Mouse (Mus musculus): ENCODE measurements around the gene Adat3. TPM values are rescaled to one million over a fixed set of nuclear protein-coding genes. Genes with fewer than 3 reads are reported as not detected.

The Adat3 gene
- total RNA-seq, 2 experiments from 2014 or later: 3.9 to 5.1 TPM

DNA sequence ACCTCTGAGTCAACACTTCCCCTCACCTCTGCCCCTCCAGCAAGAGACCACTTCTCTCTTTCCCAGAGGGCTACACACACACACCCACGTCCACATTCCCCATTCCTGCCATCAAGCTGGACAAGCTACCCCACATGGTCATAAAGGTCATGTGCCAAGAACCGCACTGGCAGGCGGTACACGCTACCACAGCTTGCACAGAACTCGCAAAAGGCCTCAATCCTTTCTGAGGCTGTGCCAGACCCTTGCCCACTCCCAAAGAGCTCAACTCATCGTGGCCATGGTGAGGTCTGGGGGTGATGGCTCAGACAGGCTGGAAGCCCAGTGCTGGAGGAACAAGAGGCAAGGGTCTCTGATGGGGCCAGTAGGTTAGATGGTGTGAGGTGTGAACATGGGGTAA is 52.2 kb downstream of the Adat3 start:
- no peak for DNase-seq

DNA sequence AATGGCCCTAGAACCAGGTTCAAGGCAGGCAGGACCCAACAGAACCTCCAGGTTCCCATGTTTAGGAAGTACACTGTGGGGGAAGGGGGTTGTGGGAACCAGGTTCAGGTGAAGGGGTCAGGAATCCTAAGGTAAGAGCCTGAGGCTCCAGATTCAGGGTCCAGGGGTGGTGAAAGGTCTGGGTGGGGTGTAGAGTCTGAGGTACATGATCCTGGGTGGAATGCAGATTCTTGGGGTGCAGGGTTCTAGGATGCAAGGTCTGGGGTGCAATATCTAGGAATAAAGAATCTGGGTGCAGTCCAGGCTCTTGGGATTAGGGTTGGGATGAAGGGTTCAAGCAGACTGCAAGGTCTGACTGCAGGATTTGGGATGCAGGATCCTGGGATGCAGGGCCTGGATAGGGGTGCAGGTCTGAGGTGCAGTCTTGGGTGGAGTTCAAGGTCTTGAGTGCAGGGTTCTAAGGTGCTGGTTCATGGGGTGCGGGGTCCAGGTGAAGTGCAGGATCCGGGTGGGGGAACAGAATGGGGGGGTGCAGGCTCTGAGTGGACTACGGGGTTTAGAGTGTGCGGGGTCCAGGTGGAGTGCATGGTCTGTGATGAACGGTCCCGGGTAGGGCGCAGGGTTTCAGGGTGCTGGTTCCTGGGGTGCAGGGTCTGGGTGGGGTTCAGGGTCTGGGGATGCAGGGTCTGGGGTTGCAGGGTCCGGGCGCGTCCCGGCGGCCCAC is 52.9 kb downstream of the Adat3 start:
- DNase-seq: no peak

DNA sequence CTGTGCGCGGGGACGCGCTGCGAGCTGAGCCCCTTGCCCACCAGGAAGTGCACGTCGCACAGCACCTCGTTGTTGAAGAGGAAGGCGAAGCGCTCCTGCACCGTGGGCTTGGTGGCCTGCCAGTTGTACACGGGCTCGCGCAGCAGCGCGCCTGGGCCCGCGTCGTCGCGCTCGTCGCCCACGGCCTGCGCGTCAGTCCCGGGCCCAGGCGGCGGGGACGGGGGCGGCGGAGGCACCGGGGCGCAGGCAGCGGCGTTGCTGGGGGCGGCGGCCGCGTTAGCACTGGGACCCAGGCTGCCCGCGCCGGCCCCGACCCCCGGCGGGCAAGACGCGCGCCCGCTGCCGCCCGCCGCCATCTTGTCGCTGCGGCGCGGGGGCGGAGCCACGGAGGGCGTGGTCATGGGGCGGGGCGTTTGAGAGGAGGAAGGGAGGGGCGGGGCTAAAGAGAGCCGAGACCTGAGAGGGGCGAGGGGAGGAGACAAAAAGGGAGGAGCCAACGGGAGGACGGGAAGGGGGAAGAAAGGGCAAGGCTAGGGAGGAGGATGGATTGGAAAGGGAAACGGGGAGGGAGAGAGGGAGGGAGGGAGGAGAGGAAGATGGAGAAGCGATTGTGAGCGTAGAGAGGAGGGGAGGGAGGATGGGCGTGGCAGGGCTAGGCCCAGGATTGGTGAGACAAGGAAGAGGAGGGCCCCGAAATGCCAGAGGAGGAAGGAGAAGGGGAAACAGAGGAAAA is 53.6 kb downstream of the Adat3 start:
- DNase-seq: peak; percentile 99

DNA sequence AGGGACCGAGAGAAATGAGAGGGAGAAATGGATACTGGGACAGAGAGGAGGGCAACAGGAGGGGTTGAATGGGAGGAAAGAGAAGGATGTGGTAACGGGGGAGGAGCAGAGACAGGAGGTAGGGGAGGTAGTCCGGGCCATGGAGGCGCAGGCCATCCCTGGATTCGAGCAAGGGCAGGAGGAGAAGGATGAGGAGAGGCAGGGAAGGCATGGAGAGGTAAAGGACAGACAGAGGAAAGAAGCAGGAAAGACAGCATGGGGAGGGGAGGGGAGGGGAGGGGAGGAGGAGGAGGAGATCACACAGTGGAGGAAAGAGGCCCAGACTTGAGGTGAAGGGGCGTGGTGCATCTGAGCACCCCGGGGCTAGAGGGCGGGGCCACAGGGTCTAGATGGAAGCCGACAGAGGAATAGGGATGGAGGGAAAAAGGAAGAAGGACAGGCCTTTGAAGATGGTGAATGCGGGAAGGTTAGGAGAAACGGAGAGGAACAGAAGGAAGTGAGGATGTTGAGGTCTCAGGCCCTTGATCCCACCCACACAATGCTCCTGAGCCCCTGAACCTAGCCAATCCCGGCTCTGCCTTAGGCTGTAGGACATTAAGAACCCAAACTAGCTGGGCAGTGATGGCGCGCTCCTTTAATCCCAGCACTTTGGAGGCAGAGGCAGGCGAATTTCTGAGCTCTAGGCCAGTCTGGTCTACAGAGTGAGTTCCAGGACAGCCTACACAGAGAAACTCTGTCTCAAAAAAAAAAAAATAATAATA is 54.4 kb downstream of the Adat3 start, which contains the start of gene Btbd2:
Gene Btbd2 (minus strand): TSS at position 209 of the 761 bp plus-strand sequence.
- DNase-seq: no peak

Small RNAs within 50 kb of the gene (microRNA-seq; reads per million reads assigned to microRNA genes)
- 4.6 reads per million, percentile 3 among the genes with 10 or more reads in this experiment for gene Mir6912

Other genes with a start within 250 kb of the Adat3 start
- gene Plk5, start 246.4 kb upstream of the Adat3 start, total RNA-seq (2021): under 1 TPM in 1 of 2 experiments, not detected in 1; 0.12 TPM
- gene Mex3d, start 215.2 kb upstream of the Adat3 start, total RNA-seq (2021): 10 to 100 TPM; 19.6 to 21.8 TPM
- 100 to 1,000 TPM; 103 to 113 TPM for gene Mbd3, start 203.3 kb upstream of the Adat3 start, total RNA-seq (2021)
- gene Uqcr11, start 196.1 kb upstream of the Adat3 start, total RNA-seq (2021): 1,000 to 10,000 TPM; 1,321 to 1,365 TPM
- gene Tcf3, start 169.2 kb upstream of the Adat3 start, total RNA-seq (2021): 10 to 100 TPM; 58.1 to 77.1 TPM
- gene Onecut3, start 108.0 kb upstream of the Adat3 start, total RNA-seq (2021): not detected
- under 1 TPM; 0.27 to 0.36 TPM for gene Atp8b3, start 63.8 kb upstream of the Adat3 start, total RNA-seq (2021)
- 10 to 100 TPM; 31.9 to 44.5 TPM for gene Rexo1, start 41.3 kb upstream of the Adat3 start, total RNA-seq (2021)
- gene Klf16, start 25.6 kb upstream of the Adat3 start, total RNA-seq (2021): 10 to 100 TPM; 12.4 to 14.1 TPM
- gene Abhd17a, start 12.5 kb upstream of the Adat3 start, total RNA-seq (2021): 100 to 1,000 TPM; 108 to 113 TPM
- gene Scamp4, start within 50 bp of the Adat3 start, total RNA-seq (2021): 10 to 100 TPM; 41.8 to 42.3 TPM
- 1 to 10 TPM; 1.6 to 2.7 TPM for gene Gm49322, start 3.1 kb downstream of the Adat3 start, total RNA-seq (2021)
- gene Csnk1g2, start 20.0 kb downstream of the Adat3 start, total RNA-seq (2021): 100 to 1,000 TPM; 121 to 131 TPM
- gene Btbd2, start 54.2 kb downstream of the Adat3 start, total RNA-seq (2021): 10 to 100 TPM; 50.4 to 65.3 TPM
- 100 to 1,000 TPM; 249 to 298 TPM for gene Mknk2, start 75.2 kb downstream of the Adat3 start, total RNA-seq (2021)
- gene Mob3a, start 99.1 kb downstream of the Adat3 start, total RNA-seq (2021): 10 to 100 TPM; 17.7 to 20.1 TPM
- 10 to 100 TPM in 1 of 2 experiments, 1 to 10 TPM in 1; 6.9 to 13.1 TPM for gene Izumo4, start 99.3 kb downstream of the Adat3 start, total RNA-seq (2021)
- gene Ap3d1, start 139.4 kb downstream of the Adat3 start, total RNA-seq (2021): 10 to 100 TPM; 64.7 to 82.6 TPM
- 10 to 100 TPM; 64.5 to 80.9 TPM for gene Dot1l, start 152.3 kb downstream of the Adat3 start, total RNA-seq (2021)
- gene Sf3a2, start 195.3 kb downstream of the Adat3 start, total RNA-seq (2021): 10 to 100 TPM; 45.2 to 50.5 TPM
- gene Plekhj1, start 195.7 kb downstream of the Adat3 start, total RNA-seq (2021): 10 to 100 TPM; 50.0 to 63.2 TPM
- gene Amh, start 202.4 kb downstream of the Adat3 start, total RNA-seq (2021): under 1 TPM; 0.57 to 0.79 TPM
- 10 to 100 TPM in 1 of 2 experiments, 1 to 10 TPM in 1; 9.8 to 24.0 TPM for gene Jsrp1, start 210.6 kb downstream of the Adat3 start, total RNA-seq (2021)
- gene Oaz1, start 223.8 kb downstream of the Adat3 start, total RNA-seq (2021): 100 to 1,000 TPM; 700 to 820 TPM
- 1 to 10 TPM in 1 of 2 experiments, under 1 TPM in 1; 0.99 to 1.5 TPM for gene Lingo3, start 241.2 kb downstream of the Adat3 start, total RNA-seq (2021)

All from adrenal gland, postnatal 10 days (tissue).